Mouse (Mus musculus): ENCODE results near the gene 4921539E11Rik.

- TF ChIP-seq CTCF (IDR thresholded peaks at IDR 0.05) (peak; percentile 9; the same call in 1 of the 2 replicates), POLR2A (IDR thresholded peaks at IDR 0.05; ENCODE audit: insufficient read depth, low read depth, low read length) (no peak), EP300 (IDR thresholded peaks at IDR 0.05; ENCODE audit: insufficient read depth, low read depth, low read length) (no peak)
These were observed 31.8 kb downstream of the 4921539E11Rik start for GRCm38 (mm10) chr4:103258817-103259216.
